Mouse (Mus musculus): ENCODE data around the gene Clec1a. TPM values are rescaled to one million over a fixed set of nuclear protein-coding genes. Genes with fewer than 3 reads are reported as not detected.

Clec1a gene
- polyA plus RNA-seq, 1 experiment from 2014 or later, result 6.2 TPM

Other genes with a start within 250 kb of the Clec1a start
- 0.04 and 0.11 TPM in 2 replicates for gene Cd69, start 176.6 kb downstream of the Clec1a start, polyA plus RNA-seq (2014; fragmentation: Nextera tagmentation; extraction: Ambion mirVana)
- not detected in 2 replicates for gene 4922502D21Rik, start 120.2 kb downstream of the Clec1a start, polyA plus RNA-seq (2014; fragmentation: Nextera tagmentation; extraction: Ambion mirVana)
- gene Clec12a, start 109.3 kb downstream of the Clec1a start, polyA plus RNA-seq (2014; fragmentation: Nextera tagmentation; extraction: Ambion mirVana), result 0.50 and 0.85 TPM in 2 replicates
- not detected in 2 replicates for gene Clec12b, start 66.1 kb downstream of the Clec1a start, polyA plus RNA-seq (2014; fragmentation: Nextera tagmentation; extraction: Ambion mirVana)
- 2.5 and 4.7 TPM in 2 replicates for gene Clec1b, start 54.7 kb downstream of the Clec1a start, polyA plus RNA-seq (2014; fragmentation: Nextera tagmentation; extraction: Ambion mirVana)
- 0.41 and 0.45 TPM in 2 replicates for gene Clec9a, start 43.1 kb downstream of the Clec1a start, polyA plus RNA-seq (2014; fragmentation: Nextera tagmentation; extraction: Ambion mirVana)
- gene Olr1, start 55.2 kb upstream of the Clec1a start, polyA plus RNA-seq (2014; fragmentation: Nextera tagmentation; extraction: Ambion mirVana), result not detected in 2 replicates
- gene Tmem52b, start 60.6 kb upstream of the Clec1a start, polyA plus RNA-seq (2014; fragmentation: Nextera tagmentation; extraction: Ambion mirVana), result 24.0 and 38.3 TPM in 2 replicates
- gene Gabarapl1, start 81.2 kb upstream of the Clec1a start, polyA plus RNA-seq (2014; fragmentation: Nextera tagmentation; extraction: Ambion mirVana), result 16.7 and 22.4 TPM in 2 replicates
- not detected in 2 replicates for gene Klre1, start 125.9 kb upstream of the Clec1a start, polyA plus RNA-seq (2014; fragmentation: Nextera tagmentation; extraction: Ambion mirVana)
- gene Klrd1, start 139.8 kb upstream of the Clec1a start, polyA plus RNA-seq (2014; fragmentation: Nextera tagmentation; extraction: Ambion mirVana), result not detected in 2 replicates
- not detected in 2 replicates for gene Klrk1, start 171.9 kb upstream of the Clec1a start, polyA plus RNA-seq (2014; fragmentation: Nextera tagmentation; extraction: Ambion mirVana)
- not detected in 2 replicates for gene Klrc3, start 191.3 kb upstream of the Clec1a start, polyA plus RNA-seq (2014; fragmentation: Nextera tagmentation; extraction: Ambion mirVana)
- not detected in 2 replicates for gene Klrc2, start 208.7 kb upstream of the Clec1a start, polyA plus RNA-seq (2014; fragmentation: Nextera tagmentation; extraction: Ambion mirVana)
- not detected in 2 replicates for gene Klrc1, start 227.0 kb upstream of the Clec1a start, polyA plus RNA-seq (2014; fragmentation: Nextera tagmentation; extraction: Ambion mirVana)

All from kidney, embryonic 14.5 days (tissue).